Mouse (Mus musculus): ENCODE results near the gene Sephs2.

- TF ChIP-seq CTCF (IDR thresholded peaks at IDR 0.05; ENCODE audit: extremely low read depth, insufficient read length, insufficient replicate concordance, low read depth, low read length), result no peak
- TF ChIP-seq POLR2A (IDR thresholded peaks at IDR 0.05; ENCODE audit: low read depth, low read length), result no peak
Measured at GRCm38 (mm10) chr7:127321106-127321505, 47.3 kb upstream of the Sephs2 start.

Data from small intestine, adult 2 months (tissue).